Mouse (Mus musculus) cerebellum, adult 9-10 months (tissue): Measurements from ENCODE around the gene Tnip3.

Source experiments
- DNase-seq: peaks from one replicate; pipeline ENCODE4 v3.0.0; 2022

Gene Tnip3

DNA sequence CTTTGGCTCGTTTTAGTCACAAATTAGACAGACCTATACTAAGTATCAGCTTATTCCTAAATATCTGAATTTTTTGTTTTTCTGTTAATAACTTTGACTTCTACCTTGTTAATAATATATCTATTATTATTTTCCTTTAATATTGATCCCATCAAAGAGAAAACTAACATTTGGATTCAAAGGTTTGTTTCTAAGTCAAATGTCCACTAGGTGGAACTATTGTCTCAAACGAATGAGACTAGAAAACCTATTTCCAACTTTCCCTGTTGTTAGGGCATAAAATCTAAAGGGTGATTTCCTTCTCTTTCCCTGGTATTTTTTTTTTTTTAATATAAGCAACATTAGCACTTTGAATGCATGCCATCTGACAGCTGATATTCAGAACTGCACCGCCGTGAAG, 126.3 kb downstream of the Tnip3 start:
- DNase-seq: peak; percentile 20

DNA sequence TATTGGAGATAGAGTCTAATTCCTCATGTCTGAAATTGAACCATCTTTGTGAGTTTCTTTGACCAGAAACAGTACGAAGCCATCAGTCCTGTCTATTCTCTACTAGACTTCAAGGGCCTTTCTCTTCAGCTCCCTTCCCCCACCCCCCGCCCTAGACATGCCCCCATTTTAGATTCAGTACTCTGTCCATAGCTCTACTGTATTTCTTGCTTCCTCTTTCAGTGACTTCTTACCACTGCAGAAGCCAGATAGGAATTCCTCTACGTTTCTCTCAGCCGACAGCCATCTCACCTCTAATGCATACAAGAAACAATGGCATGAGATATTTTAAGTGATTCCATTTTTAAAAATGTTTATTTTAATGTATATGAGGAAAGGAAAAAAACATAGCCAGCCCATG, 136.2 kb downstream of the Tnip3 start:
- DNase-seq: no peak

DNA sequence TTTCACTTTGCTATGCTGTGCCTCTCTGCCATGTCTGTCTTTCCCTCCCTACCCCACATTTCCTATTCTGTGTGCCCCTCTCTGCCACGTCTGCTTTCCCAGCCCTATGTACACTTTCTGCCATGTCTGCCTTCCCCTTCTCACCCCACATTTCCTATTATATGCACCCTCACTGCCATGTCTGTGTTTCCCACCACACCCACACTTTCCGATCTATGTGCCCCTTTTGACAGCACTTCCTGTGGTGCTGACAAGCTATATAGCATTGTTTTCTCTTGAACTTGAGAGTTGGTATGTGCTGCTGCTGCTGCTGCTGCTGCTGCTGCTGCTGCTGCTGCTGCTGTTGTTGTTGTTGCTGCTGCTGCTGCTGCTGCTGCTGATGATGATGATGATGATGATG, 136.9 kb downstream of the Tnip3 start:
- DNase-seq: no peak

DNA sequence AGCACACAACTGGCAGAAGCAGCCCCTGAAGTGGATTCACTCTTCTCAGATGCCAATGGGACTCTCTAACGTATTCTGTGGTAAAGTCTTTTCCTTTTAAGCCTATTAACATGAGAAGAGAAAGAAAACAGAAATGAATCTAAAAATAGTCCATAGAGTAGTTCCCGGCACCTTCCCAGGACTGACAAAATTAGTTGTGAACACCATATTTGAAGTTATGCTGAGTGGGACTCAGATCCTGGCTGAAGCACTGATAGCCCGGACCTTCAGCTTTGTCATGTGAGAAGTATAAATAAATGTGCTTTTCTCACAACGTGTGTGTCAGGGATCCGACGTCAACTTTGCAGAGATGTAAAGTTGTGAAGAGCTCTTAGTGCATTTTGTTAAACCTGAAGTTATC, 138.9 kb downstream of the Tnip3 start:
- no peak for DNase-seq

DNA sequence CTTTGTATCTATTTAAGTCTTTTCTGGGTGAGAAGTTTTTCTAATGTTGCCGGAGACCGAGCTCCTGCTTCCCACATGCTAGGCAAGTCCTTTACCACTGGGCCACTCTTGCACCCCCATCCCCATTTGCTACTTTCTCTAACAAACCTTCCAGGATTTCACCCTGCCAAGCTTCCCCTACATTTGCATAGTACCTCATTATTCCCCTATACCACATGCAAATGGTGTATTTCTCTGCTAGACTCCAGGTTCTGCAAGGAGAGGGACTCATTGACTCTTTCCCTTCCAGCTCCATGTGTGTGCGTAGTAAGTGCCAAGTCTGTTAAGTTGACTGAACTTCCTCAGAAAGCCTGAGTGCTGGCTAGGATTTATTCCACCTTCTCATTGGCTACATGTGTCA, 141.2 kb downstream of the Tnip3 start:
- no peak for DNase-seq

DNA sequence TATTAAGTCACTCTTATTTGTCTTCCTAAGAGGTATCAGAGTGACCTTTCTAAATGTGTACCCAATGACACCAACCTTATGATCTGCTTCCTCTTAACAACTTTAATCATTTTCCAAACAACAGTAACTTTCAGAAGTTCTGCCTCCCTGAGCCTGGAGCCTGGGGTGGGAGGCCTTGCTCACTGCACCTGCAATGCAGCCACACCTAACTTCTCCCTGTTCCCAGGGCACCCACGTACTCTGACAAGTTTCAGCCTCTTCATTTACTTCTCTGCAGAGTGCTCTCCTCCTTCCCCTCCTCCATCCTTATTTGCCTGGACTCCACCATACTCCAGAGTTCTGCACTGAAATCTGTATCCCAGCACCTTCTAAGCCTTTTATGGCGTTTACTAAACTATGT, 144.9 kb downstream of the Tnip3 start:
- no peak for DNase-seq

DNA sequence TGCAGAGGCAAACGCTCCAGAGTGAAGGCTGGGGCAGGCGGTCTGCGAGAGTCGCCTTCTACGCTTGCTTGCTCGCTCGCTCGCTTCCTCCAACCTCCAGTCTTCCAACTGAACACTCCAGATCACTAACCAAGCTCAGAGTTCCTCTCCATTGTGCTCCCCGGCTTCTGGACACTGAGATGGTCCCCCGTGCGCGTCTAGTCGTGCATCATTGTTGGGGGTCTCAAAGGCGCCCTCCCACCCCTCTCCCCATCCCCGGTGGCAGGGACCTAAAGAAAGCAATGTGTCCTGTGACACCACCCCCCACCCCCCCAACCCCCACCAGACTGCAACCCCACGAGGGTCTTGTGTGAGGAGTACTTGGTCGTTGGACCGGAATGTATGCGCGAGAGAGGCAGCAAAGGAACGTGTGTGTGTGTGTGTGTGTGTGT, 145.9 kb downstream of the Tnip3 start:
- no peak for DNase-seq

DNA sequence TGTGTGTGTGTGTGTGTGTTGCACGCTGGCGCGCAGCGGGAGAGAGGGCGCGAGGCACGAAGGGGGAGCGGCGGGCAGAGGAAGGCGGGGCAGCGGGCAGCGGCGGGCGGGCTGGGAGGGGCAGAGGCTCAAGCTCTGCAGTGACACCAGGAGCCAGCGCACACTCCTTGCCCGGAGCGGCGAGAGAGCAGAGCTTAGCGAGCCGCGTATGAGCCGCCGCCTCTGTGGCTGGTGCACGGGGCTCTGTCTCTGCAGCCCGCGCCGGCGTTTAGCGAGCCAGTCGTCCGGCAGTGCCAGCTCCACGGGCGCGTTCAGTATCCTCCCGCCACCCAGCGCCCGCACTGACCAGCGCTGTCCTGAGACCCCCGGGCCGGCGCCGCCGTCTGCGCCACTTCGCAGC, 146.3 kb downstream of the Tnip3 start, which contains the start of gene Ndnf:
Ndnf (plus strand) TSS at position 140 of the 400 bp plus-strand sequence.
- peak; percentile 17 for DNase-seq

DNA sequence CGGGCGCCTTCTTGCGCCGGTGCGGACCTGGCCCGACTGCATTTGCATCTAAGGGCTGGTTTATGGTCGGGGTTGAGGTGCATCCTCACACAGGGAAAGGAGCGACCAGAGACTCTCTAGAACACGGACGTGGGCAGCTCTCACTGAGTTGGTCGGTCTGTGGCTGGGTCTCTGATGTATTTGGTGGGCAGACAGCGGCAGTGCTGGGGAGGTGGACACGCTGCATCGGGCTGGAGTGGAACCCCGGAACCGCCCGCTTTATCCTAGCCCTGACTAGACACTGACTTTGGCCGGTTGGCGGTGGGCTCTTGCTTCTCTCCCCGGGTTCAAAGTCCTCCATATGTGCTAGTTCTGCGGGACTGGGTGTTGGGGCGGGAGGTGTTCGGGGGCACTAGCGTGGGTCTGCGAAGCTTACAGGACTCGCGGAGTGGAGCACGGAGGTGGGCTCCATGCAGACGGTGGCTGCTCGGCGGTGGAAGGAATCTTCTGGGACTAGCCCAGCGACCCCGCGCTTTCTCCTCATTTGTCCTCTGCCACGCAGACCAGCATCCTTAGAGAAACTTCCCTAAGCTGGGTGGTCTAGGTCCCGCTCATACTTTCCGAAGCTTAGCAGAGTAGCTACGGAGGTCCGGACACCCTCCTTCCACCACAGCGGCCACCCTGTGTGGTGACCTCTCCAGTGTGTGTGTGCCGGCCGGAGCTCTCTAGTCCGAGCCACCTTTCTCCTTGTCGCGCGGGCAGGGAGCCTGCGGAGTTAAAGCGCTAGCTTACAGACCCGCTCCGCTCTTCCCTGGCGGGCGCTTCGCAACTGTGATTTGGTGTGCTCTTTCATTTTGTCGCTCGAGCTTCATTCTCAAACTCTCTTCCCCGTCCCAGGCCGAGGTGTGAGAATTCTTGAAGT, 147.3 kb downstream of the Tnip3 start:
- no peak for DNase-seq
